10 mouse cellular contexts compared by ENCODE assay signal in the genomic region with DNA sequence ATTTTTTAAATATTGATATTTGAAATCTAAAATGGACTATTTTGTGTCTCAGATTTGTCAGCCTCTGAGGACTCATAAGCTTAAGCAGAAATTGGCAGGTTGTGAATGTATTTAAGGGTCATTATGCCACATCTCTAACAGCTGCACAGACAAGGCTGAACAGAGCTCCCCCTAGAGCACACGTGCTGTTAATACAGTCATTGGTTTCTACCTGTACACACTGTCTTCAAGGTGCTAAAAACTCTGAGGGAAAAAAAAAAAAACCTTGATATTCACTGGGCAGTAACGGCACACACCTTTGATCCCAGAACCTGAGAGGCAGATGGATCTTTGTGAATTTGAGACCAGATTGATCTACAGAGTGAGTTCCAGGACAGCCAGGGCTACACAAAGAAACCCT. TPM values are rescaled to one million over a fixed set of nuclear protein-coding genes. Genes with fewer than 3 reads are reported as not detected.
DNase-seq lines count a peak whose midpoint lies in the region; ATAC-seq and TF ChIP-seq lines count a peak whose summit lies in the region.
"Had no signal": no experiment of that assay in that cellular context is flagged by ENCODE, and none has a peak within 500 bp of the region (broad histone marks: within the 10 kb centered on the region; RNA-seq: fewer than 3 reads in every experiment).

No protein-coding gene starts in this region.

- no peak for TF ChIP-seq POLR2A in thymus, adult 2 months (IDR thresholded peaks at IDR 0.05; ENCODE audit: control insufficient read depth, extremely low read depth, insufficient read depth, low read length, poor library complexity)

- no peak overlapping the region for H3K4me3 ChIP-seq in hindbrain, postnatal 0 days (ENCODE audit: low read length)
- no peak overlapping the region for H3K4me3 ChIP-seq in hindbrain, embryonic 13.5 days
- H3K4me3 ChIP-seq in thymus, adult 2 months (ENCODE audit: control insufficient read depth, insufficient read depth, low read length), result no peak overlapping the region
- H3K4me3 ChIP-seq: limb, embryonic 10.5 days; midbrain, embryonic 12.5 days had no signal

- H3K36me3 ChIP-seq in hindbrain, postnatal 0 days (ENCODE audit: insufficient read depth, low read length), result no peaks in the 10 kb centered on the region
- no peaks in the 10 kb centered on the region for H3K36me3 ChIP-seq in hindbrain, embryonic 13.5 days
- no peaks in the 10 kb centered on the region for H3K36me3 ChIP-seq in thymus, adult 2 months (ENCODE audit: control insufficient read depth, insufficient read depth, low read length)
- H3K36me3 ChIP-seq: limb, embryonic 10.5 days; midbrain, embryonic 12.5 days had no signal

- WGBS in hindbrain, postnatal 0 days, result 53% methylated on average over 2 of the region's 2 CpGs
- WGBS in hindbrain, embryonic 13.5 days, result 45% methylated on average over 2 of the region's 2 CpGs
- WGBS in thymus, adult 2 months, result 53% methylated on average over 2 of the region's 2 CpGs

- no peak overlapping the region for H3K4me2 ChIP-seq in hindbrain, postnatal 0 days (ENCODE audit: low read depth, low read length)
- H3K4me2 ChIP-seq in hindbrain, embryonic 13.5 days, result no peak overlapping the region
- H3K4me2 ChIP-seq: midbrain, embryonic 12.5 days had no signal

- ATAC-seq in hindbrain, postnatal 0 days, result no peak
- no peak for ATAC-seq in hindbrain, embryonic 13.5 days (ENCODE audit: low FRiP score)
- peak; percentile 39 to 46; a peak in 1 of 4 replicates for ATAC-seq in hematopoietic stem cell, adult 5-6 weeks (replicated peaks in 1 of 2; ENCODE audit: insufficient read depth in 1 of 2, low FRiP score in 2 of 2, low TSS enrichment in 1 of 2, low read depth in 1 of 2, poor library complexity in 2 of 2, severe bottlenecking in 2 of 2)

- no peak overlapping the region for H3K27ac ChIP-seq in hindbrain, postnatal 0 days
- no peak overlapping the region for H3K27ac ChIP-seq in hindbrain, embryonic 13.5 days
- no peak overlapping the region for H3K27ac ChIP-seq in thymus, adult 2 months (ENCODE audit: control insufficient read depth, insufficient read depth, low read length)
- H3K27ac ChIP-seq: limb, embryonic 10.5 days; midbrain, embryonic 12.5 days had no signal

- H3K4me1 ChIP-seq in hindbrain, postnatal 0 days (ENCODE audit: insufficient read depth, low read length), result 0 out of 2 replicates have a peak, but pooled peaks cover 1% of the 10 kb centered on the region
- H3K4me1 ChIP-seq in hindbrain, embryonic 13.5 days (replicated peaks), result 0 out of 2 replicates have a peak, but pooled peaks cover 2% of the 10 kb centered on the region
- no peaks in the 10 kb centered on the region for H3K4me1 ChIP-seq in thymus, adult 2 months (replicated peaks; ENCODE audit: control insufficient read depth, insufficient read depth, low read length)
- H3K4me1 ChIP-seq: limb, embryonic 10.5 days had no signal

- H3K9me3 ChIP-seq in hindbrain, postnatal 0 days (ENCODE audit: low read length), result no peaks in the 10 kb centered on the region
- no peaks in the 10 kb centered on the region for H3K9me3 ChIP-seq in hindbrain, embryonic 13.5 days
- H3K9me3 ChIP-seq: limb, embryonic 10.5 days; midbrain, embryonic 12.5 days had no signal

- no peak overlapping the region for H3K9ac ChIP-seq in hindbrain, postnatal 0 days (replicated peaks; ENCODE audit: low read length)
- no peak overlapping the region for H3K9ac ChIP-seq in hindbrain, embryonic 13.5 days
- H3K9ac ChIP-seq: midbrain, embryonic 12.5 days had no signal

- no peaks in the 10 kb centered on the region for H3K27me3 ChIP-seq in hindbrain, postnatal 0 days (ENCODE audit: insufficient read depth, low read length)
- no peaks in the 10 kb centered on the region for H3K27me3 ChIP-seq in hindbrain, embryonic 13.5 days
- no peaks in the 10 kb centered on the region for H3K27me3 ChIP-seq in thymus, adult 2 months (ENCODE audit: control insufficient read depth, insufficient read depth, low read length)
- H3K27me3 ChIP-seq: midbrain, embryonic 12.5 days had no signal

- peak; percentile 38; the same call in 1 of the 2 replicates for TF ChIP-seq CTCF in hindbrain, postnatal 0 days (IDR thresholded peaks at IDR 0.05; ENCODE audit: low read depth)
- no peak for TF ChIP-seq CTCF in thymus, adult 2 months (IDR thresholded peaks at IDR 0.05; ENCODE audit: borderline replicate concordance, control insufficient read depth, extremely low read depth, insufficient read depth, low read length, poor library complexity)

- no peak for DNase-seq in hindbrain, postnatal 0 days (ENCODE audit: low spot score)
- peak; percentile 19 for DNase-seq in thymus, adult 2 months
- no peak for DNase-seq in thymus, adult 18-20 months
- DNase-seq in adrenal gland, adult 2 months, result no peak
- DNase-seq in right cerebral cortex, postnatal 4 days, result no peak
- no peak for DNase-seq in testis, postnatal 14 days (ENCODE audit: low spot score)

RNA-seq across cellular contexts. Expression of a gene that starts 15.9 kb away (rescaled TPM):
- total RNA-seq in hindbrain, postnatal 0 days (2014; rRNA removed), result 56.0 and 57.7 TPM in 2 replicates
- 60.1 and 66.3 TPM in 2 replicates for polyA plus RNA-seq in hindbrain, postnatal 0 days (2015; fragmentation: Nextera tagmentation; extraction: Ambion mirVana)
- polyA plus RNA-seq in hindbrain, embryonic 13.5 days (2015; fragmentation: Nextera tagmentation; extraction: Ambion mirVana), result 48.8 and 55.0 TPM in 2 replicates
- 2.5 and 5.9 TPM in 2 replicates for polyA plus RNA-seq in thymus, adult 2 months (2012; rRNA removed)
- 19.9 and 25.3 TPM in 2 replicates for total RNA-seq in hematopoietic stem cell, adult 5-6 weeks (2017)
- total RNA-seq in adrenal gland, adult 2 months (2021), result 10 to 100 TPM; 55.3 to 61.6 TPM
- 14.2 and 15.7 TPM in 2 replicates for polyA plus RNA-seq in adrenal gland, adult 2 months (2012; rRNA removed)

RNA-seq across cellular contexts. Expression of a gene that starts 29.1 kb away (rescaled TPM):
- total RNA-seq in hindbrain, postnatal 0 days (2014; rRNA removed), result not detected in 2 replicates
- polyA plus RNA-seq in hindbrain, postnatal 0 days (2015; fragmentation: Nextera tagmentation; extraction: Ambion mirVana), result 0.14 and 0.18 TPM in 2 replicates
- polyA plus RNA-seq in hindbrain, embryonic 13.5 days (2015; fragmentation: Nextera tagmentation; extraction: Ambion mirVana), result 0.12 and 0.16 TPM in 2 replicates
- polyA plus RNA-seq in thymus, adult 2 months (2012; rRNA removed), result 0.11 TPM in 1 of 2 replicates, not detected in the other
- total RNA-seq in hematopoietic stem cell, adult 5-6 weeks (2017), result not detected in 2 replicates
- total RNA-seq in adrenal gland, adult 2 months (2021), result not detected
- not detected in 2 replicates for polyA plus RNA-seq in adrenal gland, adult 2 months (2012; rRNA removed)

RNA-seq across cellular contexts. Expression of a gene that starts 41.3 kb away (rescaled TPM):
- total RNA-seq in hindbrain, postnatal 0 days (2014; rRNA removed), result 78.0 and 106 TPM in 2 replicates
- polyA plus RNA-seq in hindbrain, postnatal 0 days (2015; fragmentation: Nextera tagmentation; extraction: Ambion mirVana), result 51.7 and 57.8 TPM in 2 replicates
- 62.5 and 68.2 TPM in 2 replicates for polyA plus RNA-seq in hindbrain, embryonic 13.5 days (2015; fragmentation: Nextera tagmentation; extraction: Ambion mirVana)
- 33.7 and 55.8 TPM in 2 replicates for polyA plus RNA-seq in thymus, adult 2 months (2012; rRNA removed)
- 277 and 564 TPM in 2 replicates for total RNA-seq in hematopoietic stem cell, adult 5-6 weeks (2017)
- total RNA-seq in adrenal gland, adult 2 months (2021), result 10 to 100 TPM; 45.6 to 62.3 TPM
- 9.9 and 18.3 TPM in 2 replicates for polyA plus RNA-seq in adrenal gland, adult 2 months (2012; rRNA removed)

Comparison
In these comparisons a context has a peak if more than half of its experiments do, and no peak if none do; other contexts are left out.
1. ATAC-seq: peak in hematopoietic stem cell, adult 5-6 weeks (2 of 2); none in hindbrain, postnatal 0 days (single experiment) and hindbrain, embryonic 13.5 days (single experiment).